Mouse (Mus musculus) telencephalon, adult 2 months (tissue): ENCODE results near the gene Cenpm.

ENCODE experiments used
- DNase-seq: peaks from one replicate; pipeline ENCODE4 v3.0.0-alpha.2; 2011; ENCODE audit warnings: low read depth, low spot score

Gene Cenpm

GRCm38 (mm10) chr15:82243742-82244114 is 820 bp downstream of the Cenpm start:
- no peak for DNase-seq

- DNase-seq = no peak
These were observed 1.2 kb downstream of the Cenpm start for GRCm38 (mm10) chr15:82243311-82243710.

GRCm38 (mm10) chr15:82236565-82236964 is 8.0 kb downstream of the Cenpm start:
- DNase-seq = no peak

GRCm38 (mm10) chr15:82235661-82236060 is 8.9 kb downstream of the Cenpm start:
- DNase-seq = no peak

- DNase-seq = no peak
These were observed 11.9 kb downstream of the Cenpm start for GRCm38 (mm10) chr15:82232651-82233050.

- no peak for DNase-seq
These were observed 12.8 kb downstream of the Cenpm start for GRCm38 (mm10) chr15:82231591-82232378.

GRCm38 (mm10) chr15:82231100-82231499 is 13.4 kb downstream of the Cenpm start:
- DNase-seq = no peak

- DNase-seq = no peak
These were observed 14.4 kb downstream of the Cenpm start for GRCm38 (mm10) chr15:82230098-82230611.

GRCm38 (mm10) chr15:82229542-82230045 is 15.0 kb downstream of the Cenpm start:
- DNase-seq = no peak

- no peak for DNase-seq
These were observed 18.8 kb downstream of the Cenpm start for GRCm38 (mm10) chr15:82225769-82226168.

GRCm38 (mm10) chr15:82224602-82225215 is 19.8 kb downstream of the Cenpm start:
- DNase-seq = no peak

- no peak for DNase-seq
These were observed 20.6 kb downstream of the Cenpm start, which contains the start of gene Tnfrsf13c for GRCm38 (mm10) chr15:82223657-82224601. TSS of gene Tnfrsf13c (minus strand) at chr15:82224369.

GRCm38 (mm10) chr15:82223251-82223650 is 21.3 kb downstream of the Cenpm start:
- no peak for DNase-seq

GRCm38 (mm10) chr15:82221104-82221860 is 23.3 kb downstream of the Cenpm start:
- DNase-seq = no peak

- no peak for DNase-seq
These were observed 24.4 kb downstream of the Cenpm start for GRCm38 (mm10) chr15:82220003-82220675.

GRCm38 (mm10) chr15:82218778-82219666 is 25.5 kb downstream of the Cenpm start:
- no peak for DNase-seq

- no peak for DNase-seq
These were observed 26.6 kb downstream of the Cenpm start for GRCm38 (mm10) chr15:82217980-82218379.

- no peak for DNase-seq
These were observed 27.5 kb downstream of the Cenpm start for GRCm38 (mm10) chr15:82217039-82217438.

- no peak for DNase-seq
These were observed 28.3 kb downstream of the Cenpm start for GRCm38 (mm10) chr15:82216142-82216827.
